19 mouse cellular contexts compared by ENCODE assay signal in the genomic region with DNA sequence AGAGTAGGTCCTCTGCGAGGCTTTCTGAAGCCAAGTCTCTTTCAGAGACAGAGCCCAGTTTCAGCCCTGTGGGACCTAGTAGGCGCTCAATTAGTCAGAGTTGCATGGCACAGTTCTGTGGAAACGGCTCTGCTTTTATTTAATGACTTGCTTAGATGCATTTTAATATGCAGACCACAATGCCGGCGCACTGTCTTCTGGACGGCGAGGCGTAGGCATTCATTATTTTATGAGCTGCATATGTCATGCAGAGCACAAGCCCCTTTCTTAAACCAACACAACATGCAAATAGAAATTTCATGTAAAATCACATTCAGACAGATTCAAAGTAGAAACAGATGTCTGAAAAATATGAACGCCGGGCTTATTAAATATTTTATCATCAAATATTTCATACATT.
DNase-seq lines count a peak whose midpoint lies in the region; ATAC-seq lines count a peak whose summit lies in the region.
"Had no signal": no experiment of that assay in that cellular context is flagged by ENCODE, and none has a peak within 500 bp of the region (broad histone marks: within the 10 kb centered on the region; RNA-seq: fewer than 3 reads in every experiment).

No protein-coding gene starts in this region.

- peak; percentile 44; the same call in 1 of the 2 replicates for ATAC-seq in forebrain, embryonic 16.5 days
- no peak for ATAC-seq in forebrain, embryonic 13.5 days
- ATAC-seq in midbrain, embryonic 14.5 days (ENCODE audit: low FRiP score, low TSS enrichment) = no peak
- no peak; the same call in 1 of the 2 replicates for ATAC-seq in limb, embryonic 15.5 days (ENCODE audit: insufficient number of reproducible peaks, low FRiP score, low TSS enrichment, low read depth)
- no peak for ATAC-seq in megakaryocyte-erythroid progenitor cell, adult 5-6 weeks (replicated peaks; ENCODE audit: low FRiP score, low TSS enrichment, poor library complexity, severe bottlenecking)
- ATAC-seq: lung, postnatal 0 days had no signal

- no peak overlapping the region for H3K4me3 ChIP-seq in forebrain, embryonic 16.5 days (replicated peaks; ENCODE audit: low read length)
- H3K4me3 ChIP-seq in forebrain, embryonic 13.5 days = no peak overlapping the region
- no peak overlapping the region for H3K4me3 ChIP-seq in midbrain, embryonic 14.5 days (replicated peaks; ENCODE audit: low read depth, low read length)
- H3K4me3 ChIP-seq in midbrain, embryonic 10.5 days = no peak overlapping the region
- no peak overlapping the region for H3K4me3 ChIP-seq in limb, embryonic 15.5 days
- H3K4me3 ChIP-seq: heart, embryonic 13.5 days; myocyte had no signal

- H3K4me2 ChIP-seq in forebrain, embryonic 16.5 days (ENCODE audit: low read length) = no peak overlapping the region
- no peak overlapping the region for H3K4me2 ChIP-seq in forebrain, embryonic 13.5 days
- no peak overlapping the region for H3K4me2 ChIP-seq in midbrain, embryonic 14.5 days (ENCODE audit: low read length)
- no peak overlapping the region for H3K4me2 ChIP-seq in limb, embryonic 15.5 days
- H3K4me2 ChIP-seq: heart, embryonic 13.5 days had no signal

- H3K27me3 ChIP-seq in forebrain, embryonic 16.5 days (replicated peaks; ENCODE audit: control insufficient read depth, insufficient read depth, low read length) = no peaks in the 10 kb centered on the region
- no peaks in the 10 kb centered on the region for H3K27me3 ChIP-seq in forebrain, embryonic 13.5 days
- H3K27me3 ChIP-seq in midbrain, embryonic 14.5 days (ENCODE audit: control insufficient read depth, insufficient read depth, low read length) = no peaks in the 10 kb centered on the region
- H3K27me3 ChIP-seq in midbrain, embryonic 10.5 days (ENCODE audit: low read depth, poor library complexity, severe bottlenecking) = no peaks in the 10 kb centered on the region
- no peaks in the 10 kb centered on the region for H3K27me3 ChIP-seq in limb, embryonic 15.5 days

- WGBS in forebrain, embryonic 16.5 days = 54% methylated on average over 10 of the region's 10 CpGs
- WGBS in forebrain, embryonic 13.5 days = 68% methylated on average over 10 of the region's 10 CpGs
- WGBS in midbrain, embryonic 14.5 days = 50% methylated on average over 10 of the region's 10 CpGs
- 94% methylated on average over 10 of the region's 10 CpGs for WGBS in midbrain, embryonic 10.5 days
- 38% methylated on average over 10 of the region's 10 CpGs for WGBS in limb, embryonic 15.5 days

- no peak overlapping the region for H3K9ac ChIP-seq in forebrain, embryonic 16.5 days (replicated peaks; ENCODE audit: low read depth, low read length)
- no peak overlapping the region for H3K9ac ChIP-seq in forebrain, embryonic 13.5 days
- H3K9ac ChIP-seq in midbrain, embryonic 14.5 days (replicated peaks; ENCODE audit: low read length) = no peak overlapping the region
- no peak overlapping the region for H3K9ac ChIP-seq in limb, embryonic 15.5 days
- H3K9ac ChIP-seq: heart, embryonic 13.5 days; liver, embryonic 14.5 days had no signal

- peaks cover 2% of the 10 kb centered on the region; the same call in 1 of the 2 replicates for H3K4me1 ChIP-seq in forebrain, embryonic 16.5 days (replicated peaks; ENCODE audit: control insufficient read depth, insufficient read depth, low read length)
- peaks cover 14% of the 10 kb centered on the region for H3K4me1 ChIP-seq in forebrain, embryonic 13.5 days
- H3K4me1 ChIP-seq in midbrain, embryonic 14.5 days (ENCODE audit: control insufficient read depth, insufficient read depth, low read length) = peaks cover 7% of the 10 kb centered on the region; the same call in 1 of the 2 replicates
- H3K4me1 ChIP-seq in midbrain, embryonic 10.5 days = no peaks in the 10 kb centered on the region; the same call in 1 of the 2 replicates
- peaks cover 13% of the 10 kb centered on the region; the same call in 1 of the 2 replicates for H3K4me1 ChIP-seq in limb, embryonic 15.5 days

- H3K9me3 ChIP-seq in forebrain, embryonic 16.5 days (ENCODE audit: control insufficient read depth, low read length) = no peaks in the 10 kb centered on the region
- no peaks in the 10 kb centered on the region for H3K9me3 ChIP-seq in forebrain, embryonic 13.5 days (replicated peaks)
- no peaks in the 10 kb centered on the region for H3K9me3 ChIP-seq in midbrain, embryonic 14.5 days (ENCODE audit: control insufficient read depth, low read length)
- H3K9me3 ChIP-seq in midbrain, embryonic 10.5 days (replicated peaks) = no peaks in the 10 kb centered on the region
- H3K9me3 ChIP-seq in limb, embryonic 15.5 days = no peaks in the 10 kb centered on the region
- H3K9me3 ChIP-seq: heart, embryonic 13.5 days had no signal

- H3K27ac ChIP-seq in forebrain, embryonic 16.5 days (ENCODE audit: low read length) = no peak overlapping the region
- H3K27ac ChIP-seq in forebrain, embryonic 13.5 days = no peak overlapping the region
- H3K27ac ChIP-seq in midbrain, embryonic 14.5 days (replicated peaks; ENCODE audit: low read depth, low read length) = no peak overlapping the region
- no peak overlapping the region for H3K27ac ChIP-seq in midbrain, embryonic 10.5 days (replicated peaks)
- peak overlapping the region; percentile 59 for H3K27ac ChIP-seq in limb, embryonic 15.5 days
- H3K27ac ChIP-seq: heart, embryonic 13.5 days; kidney, postnatal 0 days; liver, embryonic 14.5 days; stomach, postnatal 0 days had no signal

- no peaks in the 10 kb centered on the region for H3K36me3 ChIP-seq in forebrain, embryonic 16.5 days (ENCODE audit: control insufficient read depth, insufficient read depth)
- no peaks in the 10 kb centered on the region for H3K36me3 ChIP-seq in forebrain, embryonic 13.5 days (ENCODE audit: poor library complexity, severe bottlenecking)
- no peaks in the 10 kb centered on the region for H3K36me3 ChIP-seq in midbrain, embryonic 14.5 days (ENCODE audit: control insufficient read depth, insufficient read depth, low read length)
- no peaks in the 10 kb centered on the region for H3K36me3 ChIP-seq in midbrain, embryonic 10.5 days
- H3K36me3 ChIP-seq in limb, embryonic 15.5 days = no peaks in the 10 kb centered on the region
- H3K36me3 ChIP-seq: heart, embryonic 13.5 days had no signal

- DNase-seq in midbrain, embryonic 14.5 days = peak; percentile 60
- DNase-seq in midbrain, embryonic 10.5 days (ENCODE audit: low spot score) = no peak
- no peak for DNase-seq in adrenal gland, adult 2 months
- DNase-seq: adrenal gland, adult 8-10 months; cerebellum, adult 11 months; cerebellum, postnatal 14 days; kidney, adult 11 months; left cerebral cortex, postnatal 4 days; thymus, postnatal 14 days had no signal
